Mouse (Mus musculus) ES-CJ7 (cell line): Measurements from ENCODE around the gene Snrpa1.

Experiments used
- DNase-seq: peaks from one replicate; pipeline ENCODE4 v3.0.0; 2011; ENCODE audit warnings: low read depth, low spot score

Gene Snrpa1

DNA sequence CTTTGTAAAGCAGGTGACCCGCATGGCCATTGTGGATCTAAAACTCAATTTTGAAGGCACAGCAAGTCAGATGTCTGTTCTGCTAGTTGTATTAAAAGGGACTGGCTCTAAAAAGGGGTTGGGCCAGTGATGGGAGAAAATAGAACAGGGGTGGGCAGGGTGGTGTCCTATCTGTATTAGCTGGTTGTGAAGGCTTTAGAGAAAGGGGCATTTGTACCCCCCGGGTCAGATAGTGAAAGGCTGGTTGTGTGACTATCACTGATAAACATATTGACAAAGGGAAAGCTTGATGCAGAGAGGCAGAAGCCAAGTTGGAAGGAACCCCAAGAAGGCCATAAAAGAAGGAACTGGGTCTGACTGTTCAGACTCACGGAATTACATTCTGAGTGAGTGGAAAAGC lies 54.8 kb downstream of the Snrpa1 start:
- no peak for DNase-seq

DNA sequence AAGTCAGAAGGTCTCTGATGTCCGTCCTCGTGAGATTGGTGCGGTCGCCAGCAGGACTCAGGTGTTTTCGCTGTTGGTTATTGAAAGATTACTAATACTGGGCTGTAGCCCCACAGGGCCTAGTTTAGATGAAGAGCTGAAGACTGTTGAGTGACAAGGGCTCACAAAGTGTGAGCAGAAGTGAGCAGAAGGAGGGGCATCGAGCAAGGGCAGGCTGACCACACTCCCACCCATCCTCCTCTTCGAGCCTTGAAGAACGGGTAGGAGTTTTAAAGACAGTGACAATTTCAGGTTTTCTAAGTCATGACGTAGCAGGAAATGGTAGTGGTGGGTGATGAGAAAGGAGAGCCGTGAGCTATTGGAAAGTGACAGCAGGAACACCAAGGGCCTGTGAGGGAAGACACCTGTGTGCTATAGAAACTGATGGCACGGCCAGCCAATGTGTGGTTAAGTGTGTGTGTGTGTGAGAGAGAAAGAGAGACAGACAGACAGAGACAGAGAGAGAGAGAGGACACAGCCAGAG lies 57.1 kb downstream of the Snrpa1 start:
- no peak for DNase-seq

DNA sequence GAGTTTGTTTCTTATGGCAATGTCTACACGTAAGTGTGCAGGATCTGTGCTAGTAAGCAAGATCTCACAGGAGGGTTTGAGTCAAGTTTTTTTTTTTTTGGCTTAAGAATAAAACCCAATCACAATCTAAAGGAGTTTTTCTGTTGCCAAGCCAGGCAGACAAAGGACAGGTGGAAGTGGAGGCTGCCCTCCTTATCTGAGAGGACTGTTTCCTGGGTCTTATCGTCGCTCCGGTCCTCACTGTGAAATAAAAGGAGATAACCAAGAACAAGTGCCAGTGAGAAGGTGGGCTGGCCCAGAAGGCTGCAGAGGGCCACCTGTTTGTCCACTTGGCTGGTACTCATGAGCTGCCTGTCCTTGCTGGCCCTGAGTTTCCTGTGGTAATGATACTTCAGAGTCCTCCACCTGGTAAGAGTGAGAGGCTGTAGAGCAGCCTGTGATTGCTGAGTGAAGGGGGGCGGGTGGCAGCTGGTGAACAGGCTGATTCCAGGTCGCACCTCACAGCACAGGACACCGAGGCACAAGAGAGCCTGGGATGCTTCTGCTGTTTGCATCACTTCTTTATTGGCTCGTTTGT lies 58.2 kb downstream of the Snrpa1 start:
- no peak for DNase-seq

DNA sequence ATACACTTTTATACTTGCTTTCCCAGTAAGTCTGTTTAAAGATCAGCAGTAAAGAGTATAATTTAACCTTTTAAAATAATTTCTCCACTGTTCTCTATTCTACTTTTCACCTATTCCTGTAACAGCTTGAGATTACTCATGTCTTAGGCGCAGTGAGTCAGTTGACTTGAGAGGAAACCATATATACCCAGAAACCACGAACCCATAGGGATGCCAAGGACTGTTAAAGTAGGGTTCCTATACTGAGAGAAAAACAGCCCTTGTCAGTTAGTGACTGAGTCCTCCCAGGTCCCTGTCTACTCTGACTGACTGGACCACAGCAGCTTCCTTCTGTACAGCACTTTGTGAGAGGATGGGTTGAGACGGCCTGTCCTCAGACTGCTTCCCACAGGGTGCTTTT lies 59.2 kb downstream of the Snrpa1 start:
- DNase-seq: no peak

DNA sequence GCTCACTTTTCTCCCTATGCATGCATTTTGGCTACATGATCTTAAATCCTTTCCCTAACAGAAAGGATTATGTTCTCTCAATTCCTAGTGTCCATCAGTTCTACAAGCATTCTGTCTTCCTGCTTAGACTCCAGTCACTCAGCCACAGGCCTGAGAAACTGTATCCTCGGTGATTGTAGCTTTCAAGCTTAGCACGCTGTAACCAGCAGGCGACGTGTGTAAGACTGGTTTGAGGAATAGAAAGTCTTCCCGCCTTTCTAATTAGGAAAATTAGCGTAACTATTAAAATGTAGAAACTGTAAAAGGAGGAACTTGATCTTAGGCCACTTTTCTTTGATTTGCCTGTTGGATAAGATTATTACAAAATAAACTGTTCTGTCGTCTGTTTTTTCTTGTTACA lies 60.0 kb downstream of the Snrpa1 start:
- no peak for DNase-seq

- DNase-seq: no peak
Measured at GRCm38 (mm10) chr7:66120139-66120538, 61.3 kb downstream of the Snrpa1 start.

DNA sequence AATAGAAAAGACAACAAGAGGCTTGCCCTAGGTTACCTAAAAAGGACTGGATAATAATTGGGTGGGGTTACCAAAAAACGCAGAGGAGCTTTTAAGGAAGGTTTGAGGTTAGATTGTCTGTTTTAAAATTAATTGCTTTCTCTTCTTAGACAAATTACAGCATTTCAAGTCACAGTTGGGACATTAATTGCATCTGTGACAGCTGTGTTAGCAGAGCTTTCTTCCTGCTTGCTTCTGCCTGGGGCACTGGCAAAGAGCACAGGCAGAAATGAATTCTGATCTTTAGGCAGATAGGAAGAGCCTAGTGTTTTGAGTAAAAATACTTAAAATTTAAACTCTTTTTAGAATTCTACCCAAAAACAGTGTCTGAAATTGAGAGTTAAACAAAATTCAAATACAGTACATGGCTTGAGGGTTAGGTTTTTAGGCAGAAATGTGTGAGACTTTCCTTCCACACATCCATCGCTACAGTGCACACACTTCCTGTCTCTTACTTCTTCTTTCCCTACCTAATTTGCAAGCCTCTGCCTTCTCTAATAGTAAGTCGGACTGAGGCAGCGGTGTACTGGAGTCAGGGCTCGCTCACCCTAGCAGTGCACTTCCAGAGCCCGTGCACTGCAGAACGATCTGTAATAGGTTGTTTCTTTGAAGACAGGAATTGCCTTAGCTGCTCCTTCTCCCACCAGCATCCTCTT lies 62.0 kb downstream of the Snrpa1 start:
- no peak for DNase-seq
